Comparison of ENCODE assay signal across 22 mouse cellular contexts in the genomic region with DNA sequence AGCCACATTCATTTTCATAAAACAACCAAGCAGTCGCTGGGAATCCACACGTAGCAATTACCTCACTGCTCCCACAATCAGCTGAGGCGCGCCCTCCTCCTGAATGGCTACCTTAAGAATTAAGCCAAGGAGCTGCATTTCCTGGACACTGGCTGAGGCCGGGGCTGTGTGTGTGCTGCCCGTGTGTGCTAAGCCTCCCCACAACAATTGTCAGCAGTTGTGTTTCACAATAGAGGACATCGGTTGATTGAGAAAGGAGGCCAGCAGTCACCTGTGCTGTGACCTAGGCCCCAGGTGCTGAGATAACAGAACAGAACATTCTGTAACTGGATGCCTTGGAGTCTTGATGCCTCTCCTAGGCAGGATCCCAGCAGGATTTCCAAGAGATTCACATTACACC.
DNase-seq lines count a peak whose midpoint lies in the region; ATAC-seq lines count a peak whose summit lies in the region.
"Had no signal": no experiment of that assay in that cellular context is flagged by ENCODE, and none has a peak within 500 bp of the region (broad histone marks: within the 10 kb centered on the region; RNA-seq: fewer than 3 reads in every experiment).

No protein-coding gene starts in this region.

- no peaks in the 10 kb centered on the region for H3K4me1 ChIP-seq in embryonic facial prominence, embryonic 12.5 days
- peaks cover 16% of the 10 kb centered on the region for H3K4me1 ChIP-seq in embryonic facial prominence, embryonic 10.5 days
- H3K4me1 ChIP-seq in intestine, embryonic 16.5 days (ENCODE audit: control insufficient read depth, insufficient read depth, low read length), result no peaks in the 10 kb centered on the region
- no peaks in the 10 kb centered on the region for H3K4me1 ChIP-seq in intestine, embryonic 15.5 days (replicated peaks)
- peaks cover 22% of the 10 kb centered on the region for H3K4me1 ChIP-seq in limb, embryonic 10.5 days
- H3K4me1 ChIP-seq: forebrain, embryonic 12.5 days; forebrain, embryonic 15.5 days; heart, embryonic 12.5 days; heart, embryonic 15.5 days had no signal

- DNase-seq in embryonic facial prominence, embryonic 10.5 days (ENCODE audit: low spot score), result no peak
- DNase-seq in limb, embryonic 10.5 days (ENCODE audit: low spot score), result no peak
- no peak for DNase-seq in frontal cortex, postnatal 10 days (ENCODE audit: low spot score in 2 of 2)
- DNase-seq: adrenal gland, postnatal 10 days; adrenal gland, postnatal 36 days; cerebellum, adult 18-20 months; cerebellum, adult 9-10 months; cerebellum, postnatal 14 days; gastrocnemius, postnatal 10 days; gastrocnemius, postnatal 36 days; heart, postnatal 10 days; heart, postnatal 36 days had no signal

- no peaks in the 10 kb centered on the region for H3K27me3 ChIP-seq in embryonic facial prominence, embryonic 12.5 days
- H3K27me3 ChIP-seq in embryonic facial prominence, embryonic 10.5 days (replicated peaks; ENCODE audit: low read depth, poor library complexity, severe bottlenecking), result no peaks in the 10 kb centered on the region
- H3K27me3 ChIP-seq in intestine, embryonic 16.5 days (replicated peaks; ENCODE audit: control insufficient read depth, insufficient read depth, low read length), result no peaks in the 10 kb centered on the region
- H3K27me3 ChIP-seq in intestine, embryonic 15.5 days (replicated peaks), result no peaks in the 10 kb centered on the region
- H3K27me3 ChIP-seq in limb, embryonic 10.5 days (ENCODE audit: low read depth, poor library complexity, severe bottlenecking), result no peaks in the 10 kb centered on the region
- H3K27me3 ChIP-seq: embryonic facial prominence, embryonic 13.5 days; forebrain, embryonic 12.5 days; forebrain, embryonic 15.5 days; heart, embryonic 12.5 days; heart, embryonic 15.5 days had no signal

- 0 out of 2 replicates have a peak, but pooled peaks cover 6% of the 10 kb centered on the region for H3K9me3 ChIP-seq in embryonic facial prominence, embryonic 12.5 days
- peaks cover 15% of the 10 kb centered on the region; the same call in 1 of the 2 replicates for H3K9me3 ChIP-seq in embryonic facial prominence, embryonic 10.5 days
- no peaks in the 10 kb centered on the region for H3K9me3 ChIP-seq in intestine, embryonic 16.5 days (ENCODE audit: control insufficient read depth, low read length)
- H3K9me3 ChIP-seq in intestine, embryonic 15.5 days, result no peaks in the 10 kb centered on the region
- 0 out of 2 replicates have a peak, but pooled peaks cover 2% of the 10 kb centered on the region for H3K9me3 ChIP-seq in limb, embryonic 10.5 days (replicated peaks)
- H3K9me3 ChIP-seq: embryonic facial prominence, embryonic 13.5 days; forebrain, embryonic 15.5 days; heart, embryonic 15.5 days had no signal

- H3K27ac ChIP-seq in embryonic facial prominence, embryonic 12.5 days, result 0 out of 2 replicates have a peak overlapping the region, but pooled peaks have one; percentile 36
- H3K27ac ChIP-seq in embryonic facial prominence, embryonic 10.5 days (replicated peaks), result no peak overlapping the region
- no peak overlapping the region for H3K27ac ChIP-seq in intestine, embryonic 16.5 days (ENCODE audit: low read length)
- H3K27ac ChIP-seq in intestine, embryonic 15.5 days, result no peak overlapping the region
- H3K27ac ChIP-seq in limb, embryonic 10.5 days, result peak overlapping the region; percentile 74
- H3K27ac ChIP-seq: embryonic facial prominence, embryonic 13.5 days; forebrain, embryonic 12.5 days; forebrain, embryonic 15.5 days; heart, embryonic 15.5 days; hindbrain, embryonic 14.5 days had no signal

- no peak overlapping the region for H3K9ac ChIP-seq in embryonic facial prominence, embryonic 12.5 days
- no peak overlapping the region for H3K9ac ChIP-seq in intestine, embryonic 16.5 days (ENCODE audit: low read depth, low read length)
- H3K9ac ChIP-seq in intestine, embryonic 15.5 days, result no peak overlapping the region
- H3K9ac ChIP-seq: embryonic facial prominence, embryonic 13.5 days; forebrain, embryonic 12.5 days; forebrain, embryonic 15.5 days; heart, embryonic 12.5 days; heart, embryonic 15.5 days; hindbrain, embryonic 14.5 days had no signal

- no peaks in the 10 kb centered on the region for H3K36me3 ChIP-seq in embryonic facial prominence, embryonic 12.5 days
- H3K36me3 ChIP-seq in embryonic facial prominence, embryonic 10.5 days (replicated peaks), result no peaks in the 10 kb centered on the region
- H3K36me3 ChIP-seq in intestine, embryonic 16.5 days (ENCODE audit: control insufficient read depth, insufficient read depth, low read length), result no peaks in the 10 kb centered on the region
- H3K36me3 ChIP-seq in intestine, embryonic 15.5 days, result no peaks in the 10 kb centered on the region
- peaks cover 7% of the 10 kb centered on the region for H3K36me3 ChIP-seq in limb, embryonic 10.5 days
- H3K36me3 ChIP-seq: embryonic facial prominence, embryonic 13.5 days; forebrain, embryonic 12.5 days; forebrain, embryonic 15.5 days; heart, embryonic 12.5 days; heart, embryonic 15.5 days had no signal

- no peak for ATAC-seq in embryonic facial prominence, embryonic 12.5 days (ENCODE audit: insufficient number of reproducible peaks, insufficient read depth, low FRiP score, low TSS enrichment)
- ATAC-seq in intestine, embryonic 16.5 days, result peak; percentile 55
- no peak for ATAC-seq in intestine, embryonic 15.5 days
- ATAC-seq: forebrain, embryonic 15.5 days had no signal

- 55% methylated on average over 7 of the region's 7 CpGs for WGBS in embryonic facial prominence, embryonic 12.5 days
- 58% methylated on average over 7 of the region's 7 CpGs for WGBS in embryonic facial prominence, embryonic 10.5 days
- WGBS in intestine, embryonic 16.5 days, result 54% methylated on average over 7 of the region's 7 CpGs
- 52% methylated on average over 7 of the region's 7 CpGs for WGBS in intestine, embryonic 15.5 days
- 57% methylated on average over 7 of the region's 7 CpGs for WGBS in limb, embryonic 10.5 days

- H3K4me2 ChIP-seq in embryonic facial prominence, embryonic 12.5 days (replicated peaks), result no peak overlapping the region
- H3K4me2 ChIP-seq in intestine, embryonic 16.5 days (ENCODE audit: low read depth, low read length), result no peak overlapping the region
- H3K4me2 ChIP-seq in intestine, embryonic 15.5 days (replicated peaks), result no peak overlapping the region
- H3K4me2 ChIP-seq: embryonic facial prominence, embryonic 13.5 days; forebrain, embryonic 12.5 days; forebrain, embryonic 15.5 days; heart, embryonic 12.5 days; heart, embryonic 15.5 days; hindbrain, embryonic 14.5 days had no signal

- H3K4me3 ChIP-seq in embryonic facial prominence, embryonic 12.5 days, result no peak overlapping the region
- H3K4me3 ChIP-seq in embryonic facial prominence, embryonic 10.5 days, result no peak overlapping the region
- no peak overlapping the region for H3K4me3 ChIP-seq in intestine, embryonic 16.5 days (ENCODE audit: low read length)
- no peak overlapping the region for H3K4me3 ChIP-seq in intestine, embryonic 15.5 days (replicated peaks)
- H3K4me3 ChIP-seq in limb, embryonic 10.5 days, result no peak overlapping the region
- H3K4me3 ChIP-seq: embryonic facial prominence, embryonic 13.5 days; erythroblast, embryonic 14.5 days; forebrain, embryonic 12.5 days; forebrain, embryonic 15.5 days; heart, embryonic 12.5 days; heart, embryonic 15.5 days had no signal

Comparison
In these comparisons a context has a peak if more than half of its experiments do, and no peak if none do; other contexts are left out.
1. H3K27ac ChIP-seq: peak in embryonic facial prominence, embryonic 12.5 days (single experiment) and limb, embryonic 10.5 days (single experiment); none in embryonic facial prominence, embryonic 10.5 days (single experiment), intestine, embryonic 16.5 days (single experiment) and intestine, embryonic 15.5 days (single experiment).